Mouse (Mus musculus) lung, embryonic 15.5 days (tissue): ENCODE data around the gene Cacng6. TPM values are rescaled to one million over a fixed set of nuclear protein-coding genes. Genes with fewer than 3 reads are reported as not detected.

Source experiments
- ATAC-seq: fragments of 200-750 bp; cut with Nextera tagmentation; 2 replicates; pipeline ENCODE4 v1.8.0; 2017; ENCODE audit warnings: moderate number of reproducible peaks, borderline replicate concordance; ENCODE audit not compliant: low FRiP score, low TSS enrichment; ENCODE audit errors: extremely low read depth
- H3K27ac ChIP-seq: fragments of 300-500 bp; sonication (generic); 2 replicates; pipeline ENCODE4 v1.5.1; 2015; ENCODE audit warnings: moderate library complexity, mild to moderate bottlenecking, inconsistent platforms
- H3K27me3 ChIP-seq: fragments of 300-500 bp; sonication (generic); 2 replicates; pipeline ENCODE4 v1.6.1; 2015; ENCODE audit warnings: inconsistent platforms
- H3K36me3 ChIP-seq: fragments of 300-500 bp; sonication (generic); 2 replicates; pipeline ENCODE4 v1.6.1; 2015; ENCODE audit warnings: inconsistent platforms
- H3K4me1 ChIP-seq: fragments of 300-500 bp; sonication (generic); 2 replicates; pipeline ENCODE4 v1.6.1; 2015; ENCODE audit warnings: inconsistent platforms
- H3K4me2 ChIP-seq: fragments of 300-500 bp; sonication (generic); 2 replicates; pipeline ENCODE4 v1.6.1; 2015; ENCODE audit warnings: inconsistent platforms, mild to moderate bottlenecking, moderate library complexity
- H3K4me3 ChIP-seq: fragments of 300-500 bp; sonication (generic); 2 replicates; pipeline ENCODE4 v1.5.1; 2015; ENCODE audit warnings: mild to moderate bottlenecking, inconsistent platforms
- H3K9ac ChIP-seq: fragments of 300-500 bp; sonication (generic); 2 replicates; pipeline ENCODE4 v1.6.1; 2015; ENCODE audit warnings: inconsistent platforms
- H3K9me3 ChIP-seq: fragments of 300-500 bp; sonication (generic); 2 replicates; pipeline ENCODE4 v1.6.1; 2016; ENCODE audit warnings: inconsistent platforms
- WGBS: fragments of 180-500 bp; shearing (Covaris S2); methylation state at CpG from one replicate; pipeline ENCODE4 v1.1.7; 2015; 5-methylcytosine and 5-hydroxymethylcytosine counted together
- microRNA-seq: library from miRNA; unstranded; fragments of <30 nt; microRNA quantifications from one replicate; pipeline ENCODE4, GENCODE M21; 2016
- polyA plus RNA-seq: library from polyadenylated mRNA; unstranded; fragments of >200 nt; fragmentation: Nextera tagmentation; extraction: Ambion mirVana; gene quantifications from 2 replicates; pipeline ENCODE4 v1.2.1, GENCODE M21; 2015

Cacng6 gene
- polyA plus RNA-seq, 1 experiment from 2014 or later: not detected

DNA sequence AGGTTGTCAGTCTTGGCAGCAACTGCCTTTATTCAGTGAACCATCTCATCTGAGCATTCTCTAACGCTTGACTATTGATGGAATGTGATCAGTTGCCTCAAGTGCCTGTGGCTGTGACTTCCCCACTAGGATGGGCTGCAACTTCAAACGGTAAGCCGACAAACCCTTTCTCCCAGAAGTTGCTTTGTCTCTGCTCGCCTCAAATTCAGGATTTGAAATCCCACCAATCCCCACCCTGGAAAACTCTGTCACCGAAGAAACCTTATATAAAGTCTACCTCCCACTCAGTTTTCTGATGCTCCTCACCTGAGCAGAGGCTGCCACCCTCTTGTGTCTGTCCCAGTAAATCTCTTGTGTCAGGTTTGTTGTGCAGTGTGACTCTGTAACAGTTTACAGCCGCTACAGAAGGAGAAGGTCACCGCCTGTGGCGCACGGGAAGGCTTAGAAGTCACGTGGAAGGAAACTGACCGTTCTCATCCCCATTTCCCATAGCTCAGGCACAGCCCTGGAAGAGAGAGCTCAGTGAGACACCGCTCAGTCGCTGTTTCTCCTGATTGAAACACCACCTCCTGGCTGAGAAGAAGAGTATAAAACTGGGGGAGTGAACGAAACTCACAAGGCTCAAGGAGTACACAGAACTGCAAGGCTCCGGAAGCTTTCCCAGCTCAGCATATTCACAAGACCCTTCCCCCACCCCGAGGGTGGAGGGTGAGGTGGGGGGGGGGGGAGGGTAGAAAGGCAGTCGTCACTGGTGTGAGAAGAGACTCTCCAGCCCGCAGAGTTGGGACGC lies 50.5 kb downstream of the Cacng6 start:
- Histone ChIP-seq H3K4me3 (no peak overlapping the region), H3K4me1 (no peaks in the 10 kb centered on the region), H3K27ac (no peak overlapping the region), H3K9me3 (no peaks in the 10 kb centered on the region), H3K4me2 (peak overlapping the region; percentile 26; the same call in 1 of the 2 replicates), H3K9ac (no peak overlapping the region), H3K27me3 (no peaks in the 10 kb centered on the region), H3K36me3 (no peaks in the 10 kb centered on the region)
- no peak for ATAC-seq
- WGBS: 7% methylated on average over 19 of the region's 19 CpGs

DNA sequence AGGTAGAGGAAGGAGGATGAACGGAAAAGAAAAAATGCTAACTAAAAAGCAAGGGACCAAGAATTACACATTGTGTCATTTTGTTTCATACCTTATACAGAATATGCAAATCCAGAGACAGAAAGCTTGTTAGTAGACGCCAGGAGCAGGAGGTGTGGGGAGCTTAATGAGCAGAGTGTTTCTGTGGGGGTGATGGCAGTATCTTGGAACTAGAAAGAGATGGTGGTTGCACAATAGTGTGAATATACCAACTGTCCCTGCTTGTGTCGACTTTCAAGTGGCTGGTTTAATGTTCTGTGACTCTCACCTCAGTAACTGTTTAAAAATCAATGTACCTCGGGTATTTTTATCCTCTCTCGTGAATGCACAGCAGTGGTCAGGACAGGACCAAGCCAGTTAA lies 52.7 kb downstream of the Cacng6 start:
- no peak for ATAC-seq
- Histone ChIP-seq H3K27ac (no peak overlapping the region), H3K36me3 (no peaks in the 10 kb centered on the region), H3K9me3 (no peaks in the 10 kb centered on the region), H3K4me3 (no peak overlapping the region), H3K27me3 (no peaks in the 10 kb centered on the region), H3K9ac (no peak overlapping the region), H3K4me1 (no peaks in the 10 kb centered on the region), H3K4me2 (no peak overlapping the region)
- WGBS: 62% methylated on average over 5 of the region's 5 CpGs

DNA sequence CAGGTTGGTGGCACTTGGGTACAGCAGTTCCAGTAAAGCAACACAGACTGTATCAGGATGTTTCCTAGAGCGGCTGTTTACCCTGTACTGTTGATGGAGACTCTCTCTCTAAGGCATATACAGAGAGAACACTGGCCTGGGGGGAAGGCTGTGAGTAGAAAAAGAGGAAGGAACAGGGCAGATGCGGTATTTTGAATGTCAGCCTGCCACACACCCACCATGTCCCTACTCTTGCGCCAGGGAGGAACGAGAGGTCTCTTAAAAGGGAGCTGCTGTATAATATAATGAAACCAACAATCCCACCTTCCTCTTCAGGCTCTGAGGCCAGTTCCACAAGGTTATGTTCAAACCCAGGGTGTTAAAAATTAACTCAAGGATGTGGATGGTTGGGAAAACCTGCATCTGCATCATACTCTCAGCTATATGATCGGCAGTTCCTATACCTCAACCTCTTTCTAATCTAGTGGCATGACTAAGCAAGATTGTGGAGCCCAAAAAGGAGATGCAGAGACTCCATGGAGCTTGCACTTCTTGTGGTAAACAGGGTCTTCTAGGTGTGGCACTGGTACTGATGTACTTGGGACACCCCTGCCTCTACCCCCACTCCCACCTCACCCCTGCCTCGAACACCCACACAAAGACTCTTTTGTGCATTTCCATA lies 58.1 kb downstream of the Cacng6 start:
- Histone ChIP-seq H3K27ac (no peak overlapping the region), H3K9me3 (no peaks in the 10 kb centered on the region), H3K4me1 (no peaks in the 10 kb centered on the region), H3K27me3 (no peaks in the 10 kb centered on the region), H3K9ac (no peak overlapping the region), H3K36me3 (no peaks in the 10 kb centered on the region), H3K4me2 (no peak overlapping the region), H3K4me3 (no peak overlapping the region)
- 79% methylated on average over 6 of the region's 6 CpGs for WGBS
- no peak for ATAC-seq

Small RNAs within 50 kb of the gene (microRNA-seq; reads per million reads assigned to microRNA genes)
- gene Gm23450: 10.2 reads per million, percentile 29 among the genes with 10 or more reads in this experiment

Other genes with a start within 250 kb of the Cacng6 start
- gene Nlrp12, start 174.5 kb upstream of the Cacng6 start, polyA plus RNA-seq: 0.04 TPM in 1 of 2 replicates, not detected in the other
- 112 and 118 TPM in 2 replicates for gene Myadm, start 135.1 kb upstream of the Cacng6 start, polyA plus RNA-seq
- 0.16 and 0.32 TPM in 2 replicates for gene Prkcg, start 135.0 kb upstream of the Cacng6 start, polyA plus RNA-seq
- gene Cacng7, start 91.2 kb upstream of the Cacng6 start, polyA plus RNA-seq: 0.48 and 0.49 TPM in 2 replicates
- 2.2 and 2.4 TPM in 2 replicates for gene Cacng8, start 33.5 kb upstream of the Cacng6 start, polyA plus RNA-seq
- 0.10 TPM in 1 of 2 replicates, not detected in the other for gene Tarm1, start 78.4 kb downstream of the Cacng6 start, polyA plus RNA-seq
- gene Oscar, start 192.0 kb downstream of the Cacng6 start, polyA plus RNA-seq: 0.10 TPM in 1 of 2 replicates, not detected in the other
- 479 and 491 TPM in 2 replicates for gene Ndufa3, start 193.2 kb downstream of the Cacng6 start, polyA plus RNA-seq
- gene Tfpt, start 205.7 kb downstream of the Cacng6 start, polyA plus RNA-seq: 27.6 and 29.5 TPM in 2 replicates
- gene Prpf31, start 205.8 kb downstream of the Cacng6 start, polyA plus RNA-seq: 104 and 105 TPM in 2 replicates
- 51.4 TPM in 2 replicates for gene Cnot3, start 221.1 kb downstream of the Cacng6 start, polyA plus RNA-seq
- gene Leng1, start 241.6 kb downstream of the Cacng6 start, polyA plus RNA-seq: 15.0 and 15.8 TPM in 2 replicates